Mouse (Mus musculus) G1E (cell line): Measurements from ENCODE around the gene Gnas. TPM values are rescaled to one million over a fixed set of nuclear protein-coding genes. Genes with fewer than 3 reads are reported as not detected.

Source experiments
- ATAC-seq: 2 replicates; pipeline ENCODE4 v1.8.0; 2016; ENCODE audit warnings: mild to moderate bottlenecking; ENCODE audit not compliant: insufficient number of reproducible peaks, poor library complexity, low FRiP score, severe bottlenecking; ENCODE audit errors: extremely low read depth
- DNase-seq: peaks from one replicate; pipeline ENCODE4 v3.0.0; 2012; ENCODE audit warnings: low spot score
- H3K27me3 ChIP-seq: 2 replicates; pipeline ENCODE4 v1.6.1; 2012; ENCODE audit warnings: mild to moderate bottlenecking, low read length, inconsistent platforms; ENCODE audit not compliant: insufficient read depth
- H3K36me3 ChIP-seq: replicated peaks from 2 replicates; pipeline ENCODE3; 2012; ENCODE audit warnings: mild to moderate bottlenecking, inconsistent platforms
- H3K4me1 ChIP-seq: 2 replicates; pipeline ENCODE4 v1.6.1; 2012; ENCODE audit warnings: low read depth, low read length, inconsistent platforms, mixed read lengths; ENCODE audit not compliant: insufficient read depth
- H3K4me3 ChIP-seq: 2 replicates; pipeline ENCODE4 v1.5.1; 2012; ENCODE audit warnings: low read depth, mild to moderate bottlenecking, inconsistent platforms, low read length, moderate library complexity, mixed read lengths
- H3K9me3 ChIP-seq: replicated peaks from 2 replicates; pipeline ENCODE4 v1.6.1; 2012; ENCODE audit warnings: inconsistent platforms
- CTCF ChIP-seq: IDR thresholded peaks from 2 replicates; pipeline ENCODE4 v1.5.1; 2012; ENCODE audit warnings: low read depth, low read length, inconsistent platforms, mixed read lengths
- GATA1 ChIP-seq: IDR thresholded peaks from 2 replicates; pipeline ENCODE4 v1.6.1; 2012; ENCODE audit warnings: borderline replicate concordance, low read length, inconsistent platforms, mixed read lengths
- GATA2 ChIP-seq: IDR thresholded peaks from 2 replicates; pipeline ENCODE4 v1.6.1; 2012; ENCODE audit warnings: low read depth, low read length, inconsistent platforms, borderline replicate concordance
- POLR2AphosphoS5 ChIP-seq: IDR thresholded peaks from 2 replicates; pipeline ENCODE4 v1.6.1; 2012; ENCODE audit warnings: low read depth, low read length, inconsistent platforms; ENCODE audit not compliant: insufficient replicate concordance
- TAL1 ChIP-seq: conservative IDR thresholded peaks from 2 replicates; pipeline ENCODE4 v1.6.1; 2012; ENCODE audit warnings: low read depth, low read length, inconsistent platforms, mixed read lengths
- polyA plus RNA-seq: library from polyadenylated mRNA; stranded (reverse); fragments of >175 nt; gene quantifications from 2 replicates; pipeline ENCODE4 v1.2.3, GENCODE M21; 2012
- total RNA-seq, 2 experiments: library from RNA; stranded (forward) in 1 of 2; stranded (reverse) in 1 of 2; fragments of 200-1000 nt in 1 of 2; fragments of >200 nt in 1 of 2; fragmentation: Nextera tagmentation in 1 of 2; gene quantifications; 2 replicates each; pipeline ENCODE4 v1.2.3; 2014 to 2017

Gnas gene
- total and polyA plus RNA-seq, 3 experiments: 490 to 1,097 (median 935) TPM

DNA sequence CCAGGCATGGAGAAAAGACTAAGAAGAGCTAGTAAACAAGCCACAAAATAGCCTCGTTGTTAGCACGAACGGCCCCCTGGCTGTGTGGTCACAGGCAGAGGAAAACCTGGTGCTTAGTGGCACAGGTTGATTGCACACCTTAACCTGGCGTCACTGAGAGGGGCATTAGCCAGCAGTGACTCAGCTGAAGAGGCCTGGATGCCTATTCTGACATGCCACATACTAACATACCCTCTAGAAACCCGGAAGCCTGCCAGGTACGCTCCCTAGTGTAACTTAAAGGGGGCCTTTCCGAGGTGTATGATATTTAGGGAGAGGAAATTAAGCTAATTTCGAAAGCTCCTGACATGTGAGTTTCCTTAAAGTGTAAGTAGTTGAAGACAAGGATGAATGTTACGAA, 32.5 kb downstream of the Gnas start:
- peaks cover 24% of the 10 kb centered on the region for H3K4me1 ChIP-seq
- peaks cover 82% of the 10 kb centered on the region for H3K36me3 ChIP-seq
- ATAC-seq (no peak), DNase-seq (no peak)
- no peak overlapping the region for H3K4me3 ChIP-seq
- TF ChIP-seq POLR2AphosphoS5: no peak
- TF ChIP-seq CTCF: no peak
- no peak for TF ChIP-seq GATA1
- no peak for TF ChIP-seq GATA2
- no peak for TF ChIP-seq TAL1
- no peaks in the 10 kb centered on the region for H3K9me3 ChIP-seq
- no peaks in the 10 kb centered on the region for H3K27me3 ChIP-seq

GRCm38 (mm10) chr2:174325989-174326388, 41.9 kb downstream of the Gnas start:
- peaks cover 6% of the 10 kb centered on the region for H3K4me1 ChIP-seq
- H3K36me3 ChIP-seq: peaks cover 47% of the 10 kb centered on the region
- no peak for DNase-seq
- TF ChIP-seq POLR2AphosphoS5: no peak
- TF ChIP-seq TAL1: no peak
- TF ChIP-seq CTCF: no peak
- no peak for TF ChIP-seq GATA2
- TF ChIP-seq GATA1: no peak
- peak overlapping the region; percentile 89; the same call in 1 of the 2 replicates for H3K4me3 ChIP-seq
- H3K9me3 ChIP-seq: peaks cover 18% of the 10 kb centered on the region
- H3K27me3 ChIP-seq: no peaks in the 10 kb centered on the region
- no peak for ATAC-seq

- peaks cover 45% of the 10 kb centered on the region for H3K36me3 ChIP-seq
- ATAC-seq: no peak
- H3K4me1 ChIP-seq: peaks cover 6% of the 10 kb centered on the region
- DNase-seq: no peak
- peak overlapping the region; percentile 89 for H3K4me3 ChIP-seq
- H3K27me3 ChIP-seq: no peaks in the 10 kb centered on the region
- TF ChIP-seq CTCF (no peak), POLR2AphosphoS5 (no peak), TAL1 (no peak), GATA1 (no peak), GATA2 (no peak)
- peaks cover 18% of the 10 kb centered on the region for H3K9me3 ChIP-seq
Observed at GRCm38 (mm10) chr2:174326481-174326880, 42.4 kb downstream of the Gnas start.

- peaks cover 39% of the 10 kb centered on the region for H3K36me3 ChIP-seq
- H3K4me1 ChIP-seq: peaks cover 11% of the 10 kb centered on the region
- H3K9me3 ChIP-seq: peaks cover 18% of the 10 kb centered on the region
- ATAC-seq (peak; percentile 61), DNase-seq (peak; percentile 69)
- H3K27me3 ChIP-seq: no peaks in the 10 kb centered on the region
- TF ChIP-seq CTCF (no peak), GATA1 (no peak), POLR2AphosphoS5 (no peak)
- peak overlapping the region; percentile 89 for H3K4me3 ChIP-seq
Observed at GRCm38 (mm10) chr2:174327295-174327981, 43.3 kb downstream of the Gnas start.

GRCm38 (mm10) chr2:174328358-174328905, 44.3 kb downstream of the Gnas start:
- TF ChIP-seq GATA1: no peak
- TF ChIP-seq GATA2: no peak
- no peak for TF ChIP-seq CTCF
- TF ChIP-seq TAL1: no peak
- no peak for TF ChIP-seq POLR2AphosphoS5
- peak overlapping the region; percentile 89 for H3K4me3 ChIP-seq
- H3K9me3 ChIP-seq: peaks cover 18% of the 10 kb centered on the region
- H3K27me3 ChIP-seq: no peaks in the 10 kb centered on the region
- H3K36me3 ChIP-seq: peaks cover 31% of the 10 kb centered on the region
- ATAC-seq: no peak
- peaks cover 21% of the 10 kb centered on the region for H3K4me1 ChIP-seq
- no peak for DNase-seq

- Histone ChIP-seq H3K4me3 (peak overlapping the region; percentile 89), H3K27me3 (no peaks in the 10 kb centered on the region), H3K36me3 (peaks cover 31% of the 10 kb centered on the region), H3K9me3 (peaks cover 18% of the 10 kb centered on the region), H3K4me1 (peaks cover 27% of the 10 kb centered on the region)
- no peak for DNase-seq
- ATAC-seq: no peak
- TF ChIP-seq POLR2AphosphoS5: no peak
- TF ChIP-seq GATA2: no peak
- no peak for TF ChIP-seq GATA1
- TF ChIP-seq CTCF: no peak
- TF ChIP-seq TAL1: no peak
Observed at GRCm38 (mm10) chr2:174328926-174329662, 45.0 kb downstream of the Gnas start.
